Mouse (Mus musculus): Measurements from ENCODE around the gene Oxsr1.
"Not testable (repeated sequence)": the region's sequence is repeated elsewhere in the genome, so short reads cannot be mapped to it uniquely, and the experiment has no call there.

Gene Oxsr1

GRCm38 (mm10) chr9:119268588-119269145 is 53.6 kb downstream of the Oxsr1 start:
- DNase-seq (ENCODE audit: low spot score): no peak

DNA sequence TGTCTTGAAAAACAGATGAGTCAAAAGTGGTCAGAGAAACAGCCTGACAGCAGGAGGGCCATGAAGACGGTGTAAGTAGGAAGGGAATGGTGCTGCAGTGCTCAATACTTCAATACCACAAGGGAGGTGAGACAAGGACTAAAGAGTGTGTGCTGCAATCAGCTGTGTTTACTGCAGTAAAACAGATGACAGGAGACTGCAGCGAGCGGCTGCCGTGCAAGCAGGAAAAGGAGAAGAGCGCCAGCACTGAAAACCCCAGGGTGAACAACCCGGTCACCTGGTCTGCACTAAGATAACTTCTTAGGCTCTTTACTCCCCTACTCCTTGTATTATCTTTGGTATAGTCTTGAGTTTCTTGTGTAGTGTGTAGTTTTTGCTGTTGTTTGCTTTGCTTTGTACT is 54.1 kb downstream of the Oxsr1 start:
- no peak for DNase-seq (ENCODE audit: low spot score)

DNA sequence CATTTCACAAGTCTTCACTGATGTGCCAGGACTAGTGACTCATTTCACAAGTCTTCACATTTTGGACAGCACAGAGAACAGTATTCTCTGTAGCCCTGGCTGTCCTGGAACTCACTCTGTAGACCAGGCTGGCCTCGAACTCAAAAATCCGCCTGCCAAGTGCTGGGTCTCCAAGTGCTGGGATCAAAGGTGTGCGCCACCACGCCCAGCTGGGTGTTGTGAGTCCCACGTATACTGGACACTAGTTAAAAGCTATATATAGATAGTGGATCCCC is 56.2 kb downstream of the Oxsr1 start:
- DNase-seq (ENCODE audit: low spot score): not testable (repeated sequence)

- not testable (repeated sequence) for DNase-seq (ENCODE audit: low spot score)
Observed at GRCm38 (mm10) chr9:119265373-119266120, 56.7 kb downstream of the Oxsr1 start.

- DNase-seq (ENCODE audit: low spot score): no peak
Observed at GRCm38 (mm10) chr9:119263067-119263466, 59.2 kb downstream of the Oxsr1 start.

DNA sequence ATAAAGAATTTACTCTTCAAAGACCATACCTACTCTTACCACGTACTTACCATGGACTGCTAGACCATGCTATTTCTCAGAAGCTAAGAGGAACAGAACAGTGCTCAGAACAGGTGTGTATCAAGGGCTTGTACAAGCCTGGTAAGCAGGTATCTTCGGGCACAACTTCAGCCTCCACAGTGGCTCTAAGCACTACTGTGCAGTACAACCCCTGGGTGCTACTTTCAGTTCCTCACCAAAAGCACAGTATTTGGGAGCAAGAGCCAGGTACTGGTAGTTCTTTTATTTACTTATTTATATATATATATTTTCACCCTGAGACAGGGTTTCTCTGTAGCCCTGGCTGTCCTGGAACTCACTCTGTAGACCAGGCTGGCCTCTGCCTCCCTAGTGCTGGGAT is 61.4 kb downstream of the Oxsr1 start:
- DNase-seq (ENCODE audit: low spot score): no peak

DNA sequence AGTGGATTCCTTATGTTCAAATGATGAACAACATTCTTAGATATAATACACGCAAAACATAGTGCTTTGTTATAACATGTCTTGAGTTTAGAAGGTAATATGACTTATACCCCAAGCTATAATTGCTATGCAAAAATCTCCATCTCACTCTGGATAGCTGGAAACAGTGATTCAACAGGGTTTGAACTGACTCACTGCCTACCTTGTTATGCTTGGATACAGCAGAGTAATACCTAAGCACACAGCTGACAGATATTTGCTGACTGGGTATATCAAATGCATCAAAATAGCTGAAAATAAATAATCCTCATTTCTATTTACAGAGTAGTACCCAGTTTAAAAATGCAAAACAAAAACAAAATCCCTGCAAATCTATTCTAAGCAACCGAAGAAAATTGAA is 63.4 kb downstream of the Oxsr1 start:
- no peak for DNase-seq (ENCODE audit: low spot score)

GRCm38 (mm10) chr9:119258128-119258527 is 64.1 kb downstream of the Oxsr1 start:
- no peak for DNase-seq (ENCODE audit: low spot score)

- DNase-seq (ENCODE audit: low spot score): no peak
Observed at GRCm38 (mm10) chr9:119256161-119256560, 66.1 kb downstream of the Oxsr1 start.

GRCm38 (mm10) chr9:119255096-119255495 is 67.1 kb downstream of the Oxsr1 start:
- no peak for DNase-seq (ENCODE audit: low spot score)

- DNase-seq (ENCODE audit: low spot score): no peak
Observed at GRCm38 (mm10) chr9:119254187-119254586, 68.0 kb downstream of the Oxsr1 start.

DNA sequence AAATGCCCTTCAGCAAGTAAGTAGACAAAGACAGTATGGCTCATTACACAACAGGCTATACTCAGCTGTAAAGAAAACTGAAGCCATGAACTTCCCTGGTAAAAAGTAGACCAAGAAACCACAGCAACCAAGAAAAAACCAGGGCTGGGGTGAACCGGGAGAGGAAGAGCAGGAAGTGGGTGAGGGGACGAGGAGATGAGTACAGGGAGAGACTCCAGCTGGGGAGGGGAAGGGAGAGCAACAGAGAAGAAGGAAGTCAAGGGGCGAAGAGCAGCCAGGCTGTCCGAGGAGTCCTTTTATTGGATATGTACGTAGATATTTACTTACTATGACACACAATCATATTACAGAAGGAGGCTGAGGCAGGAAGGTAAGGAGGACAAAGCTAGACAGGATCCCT is 74.2 kb downstream of the Oxsr1 start:
- no peak for DNase-seq (ENCODE audit: low spot score)

- DNase-seq (ENCODE audit: low spot score): no peak
Observed at GRCm38 (mm10) chr9:119246826-119247225, 75.4 kb downstream of the Oxsr1 start.

DNA sequence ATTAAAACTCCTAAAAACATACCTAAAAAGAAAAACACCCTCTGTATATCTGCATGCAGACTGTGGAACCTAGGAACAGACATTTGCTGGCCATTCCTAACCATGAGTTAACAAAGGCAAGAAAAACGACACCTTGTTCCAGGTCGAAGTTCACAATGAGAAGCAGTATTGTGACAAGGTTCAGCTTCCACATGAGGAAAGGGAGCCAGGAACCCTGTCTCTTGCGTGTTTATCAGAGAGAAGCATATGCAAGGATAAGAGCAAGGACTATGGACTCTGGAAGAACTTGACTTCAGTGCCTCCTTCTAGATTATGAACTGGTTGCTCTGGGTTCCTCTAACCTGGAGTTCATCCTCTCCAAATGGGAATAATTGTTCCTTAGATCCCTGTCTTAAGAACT is 78.2 kb downstream of the Oxsr1 start:
- no peak for DNase-seq (ENCODE audit: low spot score)

- DNase-seq (ENCODE audit: low spot score): no peak
Observed at GRCm38 (mm10) chr9:119241169-119241865, 80.9 kb downstream of the Oxsr1 start.

DNA sequence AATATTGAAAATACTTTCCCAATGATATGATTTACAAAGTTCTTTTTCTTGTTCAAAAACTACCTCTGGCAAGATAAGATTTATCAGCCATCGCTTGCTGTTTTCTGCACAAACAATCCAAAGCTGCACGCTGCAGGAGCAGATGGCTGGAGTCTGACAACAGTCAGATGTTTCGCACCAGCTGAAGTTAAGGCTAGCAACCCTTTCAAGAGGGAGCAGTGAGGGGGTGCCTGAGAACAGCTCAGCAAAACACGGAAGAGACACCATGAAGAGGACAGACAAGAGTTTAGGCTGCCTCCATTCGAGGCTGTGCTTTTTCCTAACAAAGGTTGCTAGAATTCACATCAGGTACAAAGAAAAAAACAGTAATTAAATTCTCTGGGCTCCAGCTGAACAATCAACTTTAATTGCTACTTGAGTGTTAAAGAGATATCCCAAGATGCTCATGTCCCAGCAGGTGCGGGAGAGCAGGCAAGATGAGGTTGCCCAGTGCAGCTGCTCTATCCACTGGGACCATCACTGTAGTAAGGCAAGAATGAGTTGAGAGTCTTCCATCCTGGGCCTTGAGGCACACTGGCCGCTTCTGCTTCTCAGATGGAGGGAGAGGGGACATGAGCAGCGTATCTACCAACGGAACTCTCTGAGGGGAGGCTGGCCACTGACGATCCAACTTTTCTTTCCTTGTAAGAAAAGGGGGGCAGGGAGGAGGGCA is 81.8 kb downstream of the Oxsr1 start:
- no peak for DNase-seq (ENCODE audit: low spot score)

DNA sequence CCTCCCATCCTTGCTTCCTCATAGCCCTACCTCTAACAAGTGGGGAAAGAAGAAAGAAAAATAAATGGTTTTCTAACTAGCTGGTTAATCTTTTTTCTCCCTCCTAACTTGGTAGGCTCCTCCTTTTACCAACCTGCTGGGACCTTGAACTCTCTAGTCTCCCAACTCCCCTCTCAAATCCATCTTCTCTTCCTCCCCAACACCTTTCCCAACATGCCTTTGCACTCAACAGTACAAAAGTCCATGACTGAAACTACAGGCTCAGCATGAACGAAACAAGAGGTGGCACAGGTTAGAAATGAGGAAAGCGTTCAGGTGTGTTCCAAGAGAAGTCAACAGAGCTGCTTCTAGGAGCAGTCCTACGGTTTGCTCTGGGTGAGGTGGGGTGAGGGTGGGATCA is 83.0 kb downstream of the Oxsr1 start:
- no peak for DNase-seq (ENCODE audit: low spot score)

GRCm38 (mm10) chr9:119238796-119239195 is 83.4 kb downstream of the Oxsr1 start:
- no peak for DNase-seq (ENCODE audit: low spot score)

DNA sequence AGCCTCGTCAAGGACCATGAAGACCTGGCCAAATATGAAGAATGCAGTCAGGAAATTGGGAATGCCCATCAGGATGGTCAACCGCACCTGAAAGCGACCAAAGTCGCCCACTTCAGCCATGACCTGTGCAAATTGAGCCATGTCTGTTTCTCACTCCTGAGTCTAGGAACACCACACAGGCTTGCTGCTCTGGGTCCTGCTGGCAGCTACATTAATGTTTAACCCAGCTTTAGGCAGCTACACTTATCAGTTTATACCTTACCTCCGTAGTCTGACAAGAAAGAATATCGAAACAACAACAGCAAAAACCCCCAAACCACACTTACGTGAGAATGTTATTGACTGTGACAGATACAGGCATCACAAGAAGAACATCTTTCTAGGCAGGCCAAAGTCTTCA is 90.7 kb downstream of the Oxsr1 start:
- no peak for DNase-seq (ENCODE audit: low spot score)

- DNase-seq (ENCODE audit: low spot score): no peak
Observed at GRCm38 (mm10) chr9:119230829-119231228, 91.4 kb downstream of the Oxsr1 start.

DNA sequence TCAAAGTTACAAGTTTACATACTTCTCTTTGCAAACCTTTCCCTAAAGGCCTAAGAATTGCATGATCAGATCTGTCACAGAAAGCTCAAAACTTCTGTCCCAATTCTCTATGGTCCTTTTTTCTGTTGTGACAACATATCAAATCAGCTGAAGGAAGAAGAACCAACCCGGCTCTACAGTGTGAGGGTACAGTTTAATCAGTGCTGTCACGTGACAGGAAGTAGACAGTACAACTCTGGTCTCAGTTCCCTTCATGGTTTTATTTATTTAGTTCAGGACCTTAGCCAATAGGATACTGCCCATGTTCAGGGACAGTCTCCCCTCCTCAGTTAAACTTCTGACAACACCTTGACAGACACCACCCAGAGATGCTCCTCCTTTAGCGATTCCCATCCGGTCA is 102.0 kb downstream of the Oxsr1 start:
- DNase-seq (ENCODE audit: low spot score): no peak

- DNase-seq (ENCODE audit: low spot score): no peak
Observed at GRCm38 (mm10) chr9:119219667-119220066, 102.6 kb downstream of the Oxsr1 start.

DNA sequence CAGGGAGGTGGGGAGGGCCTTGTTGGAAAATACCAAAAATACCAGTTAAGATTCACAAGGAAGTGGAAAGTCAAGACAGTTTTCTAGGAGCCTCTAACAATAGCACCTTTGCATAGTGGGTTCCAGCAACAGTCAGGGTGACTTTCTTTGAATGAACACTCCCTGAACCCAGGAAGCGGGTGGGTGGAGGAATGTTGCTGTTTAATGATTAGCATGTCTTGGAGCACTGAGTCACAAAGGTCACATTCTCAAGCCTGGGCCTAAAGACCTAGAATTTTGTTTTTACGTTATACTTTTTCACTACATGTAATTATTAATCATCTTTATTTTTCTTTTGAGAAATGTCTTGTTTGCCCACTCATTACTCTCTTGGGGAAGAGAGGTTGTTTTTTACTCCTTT is 106.9 kb downstream of the Oxsr1 start:
- DNase-seq (ENCODE audit: low spot score): not testable (repeated sequence)
